Mouse (Mus musculus) embryonic fibroblast, embryonic 13.5 days (primary cell): ENCODE measurements at regions not wholly inside any gene's neighbourhood (a gene's known extent, or its start where the extent isn't known, plus 50 kb on each side); places are given as distances from the start of the nearest gene placed in this dataset.

Source experiments
- H3K27ac ChIP-seq: 2 replicates; pipeline ENCODE4 v1.5.1; 2012; ENCODE audit warnings: low read length, control low read depth, inconsistent platforms; ENCODE audit not compliant: insufficient read depth
- H3K4me1 ChIP-seq: 2 replicates; pipeline ENCODE4 v1.6.1; 2011; ENCODE audit warnings: low read length; ENCODE audit not compliant: control insufficient read depth, insufficient read depth
- H3K4me3 ChIP-seq: 2 replicates; pipeline ENCODE4 v1.5.1; 2011; ENCODE audit warnings: mild to moderate bottlenecking, control low read depth, low read length; ENCODE audit not compliant: insufficient read depth
- CTCF ChIP-seq: IDR thresholded peaks from 2 replicates; pipeline ENCODE4 v1.5.1; 2011; ENCODE audit warnings: mild to moderate bottlenecking, control low read depth, low read length, moderate library complexity, borderline replicate concordance; ENCODE audit not compliant: insufficient read depth
- POLR2A ChIP-seq: IDR thresholded peaks from 2 replicates; pipeline ENCODE4 v1.6.1; 2011; ENCODE audit warnings: low read depth, mild to moderate bottlenecking, control low read depth, low read length, moderate library complexity

GRCm38 (mm10) chr2:124747119-124747518 is 320.8 kb upstream of the Slc24a5 start:
- H3K4me1 ChIP-seq, result no peaks in the 10 kb centered on the region
- H3K27ac ChIP-seq, result no peak overlapping the region
- no peak overlapping the region for H3K4me3 ChIP-seq
- no peak for TF ChIP-seq CTCF
- TF ChIP-seq POLR2A, result no peak

GRCm38 (mm10) chr2:124747627-124748026 is 320.3 kb upstream of the Slc24a5 start:
- TF ChIP-seq POLR2A (no peak), CTCF (no peak)
- Histone ChIP-seq H3K4me1 (no peaks in the 10 kb centered on the region), H3K27ac (no peak overlapping the region), H3K4me3 (no peak overlapping the region)

DNA sequence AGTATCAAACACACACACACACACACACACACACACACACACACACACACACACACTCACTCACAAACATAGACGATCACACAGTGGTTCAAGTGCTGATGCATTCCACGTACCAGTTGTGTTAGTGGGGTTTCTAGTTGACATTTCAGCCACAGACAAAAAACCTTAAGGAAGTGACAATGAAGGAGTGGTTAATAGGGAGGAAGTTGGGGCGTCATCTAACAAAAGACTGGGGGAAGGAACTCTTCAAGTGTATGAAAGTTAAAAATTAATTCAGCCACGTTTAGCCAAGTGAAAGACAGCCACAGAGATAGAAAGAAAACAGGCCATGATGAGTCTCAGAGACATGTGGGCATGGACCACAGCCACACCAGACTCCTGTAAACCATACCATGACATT is 316.1 kb upstream of the Slc24a5 start:
- no peak overlapping the region for H3K4me3 ChIP-seq
- H3K4me1 ChIP-seq, result no peaks in the 10 kb centered on the region
- TF ChIP-seq CTCF (no peak), POLR2A (no peak)
- no peak overlapping the region for H3K27ac ChIP-seq

GRCm38 (mm10) chr2:124753717-124754116 is 314.2 kb upstream of the Slc24a5 start:
- Histone ChIP-seq H3K4me1 (no peaks in the 10 kb centered on the region), H3K4me3 (no peak overlapping the region), H3K27ac (no peak overlapping the region)
- TF ChIP-seq CTCF, result no peak
- TF ChIP-seq POLR2A, result no peak

DNA sequence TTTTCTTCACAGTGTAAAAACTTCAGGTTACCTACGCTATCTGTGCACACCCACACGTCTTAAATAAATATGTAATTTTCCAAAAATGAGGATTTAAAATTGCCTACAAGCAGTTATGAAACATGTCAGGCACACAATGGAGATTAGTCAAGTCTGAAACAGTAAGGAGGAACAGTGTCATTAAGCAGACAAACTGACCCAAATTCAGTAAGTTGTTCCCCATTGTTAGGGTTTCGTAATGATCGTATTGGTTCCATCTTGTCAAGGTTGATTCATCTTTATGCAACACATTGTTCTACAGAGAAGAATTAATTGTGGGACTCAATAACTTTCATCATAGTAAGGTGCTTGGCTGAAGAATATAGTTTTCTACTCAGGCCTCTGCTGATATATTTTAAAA is 312.7 kb upstream of the Slc24a5 start:
- TF ChIP-seq CTCF (no peak), POLR2A (no peak)
- no peaks in the 10 kb centered on the region for H3K4me1 ChIP-seq
- H3K27ac ChIP-seq, result no peak overlapping the region
- H3K4me3 ChIP-seq, result no peak overlapping the region

GRCm38 (mm10) chr2:124758992-124759391 is 308.9 kb upstream of the Slc24a5 start:
- TF ChIP-seq CTCF (no peak), POLR2A (no peak)
- Histone ChIP-seq H3K4me3 (no peak overlapping the region), H3K27ac (no peak overlapping the region), H3K4me1 (no peaks in the 10 kb centered on the region)

GRCm38 (mm10) chr2:124763650-124764049 is 304.3 kb upstream of the Slc24a5 start:
- no peak overlapping the region for H3K4me3 ChIP-seq
- no peak overlapping the region for H3K27ac ChIP-seq
- no peaks in the 10 kb centered on the region for H3K4me1 ChIP-seq
- TF ChIP-seq CTCF, result no peak
- TF ChIP-seq POLR2A, result no peak

GRCm38 (mm10) chr2:124764186-124764910 is 303.6 kb upstream of the Slc24a5 start:
- no peak overlapping the region for H3K27ac ChIP-seq

GRCm38 (mm10) chr2:124769267-124769967 is 298.5 kb upstream of the Slc24a5 start:
- H3K4me3 ChIP-seq, result no peak overlapping the region
- H3K27ac ChIP-seq, result no peak overlapping the region
- TF ChIP-seq POLR2A (no peak), CTCF (no peak)
- H3K4me1 ChIP-seq, result no peaks in the 10 kb centered on the region

More at GRCm38 (mm10) chr2:124764186-124764910, 303.6 kb upstream of the Slc24a5 start:
- H3K4me1 ChIP-seq, result no peaks in the 10 kb centered on the region
- TF ChIP-seq POLR2A (no peak), CTCF (no peak)
- H3K4me3 ChIP-seq, result no peak overlapping the region

DNA sequence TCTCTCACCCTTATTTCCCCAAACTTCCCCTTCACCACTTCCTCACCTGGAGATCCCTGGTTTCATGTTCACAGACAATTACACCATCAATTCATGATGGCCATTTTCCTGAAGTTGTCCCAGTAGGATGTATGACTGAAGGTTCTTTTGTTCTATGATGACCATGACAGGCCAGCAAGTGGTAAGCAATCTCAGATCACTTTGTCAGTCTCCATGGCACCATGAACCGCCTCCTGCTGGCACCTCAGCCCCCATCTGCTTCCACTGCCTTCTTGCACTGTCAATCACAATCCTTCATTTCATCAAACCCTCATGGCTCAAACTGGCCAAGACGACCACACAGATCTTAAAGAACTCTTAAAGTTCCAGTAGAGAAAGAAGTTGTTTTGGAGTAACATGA is 297.9 kb upstream of the Slc24a5 start:
- Histone ChIP-seq H3K27ac (no peak overlapping the region), H3K4me1 (no peaks in the 10 kb centered on the region), H3K4me3 (no peak overlapping the region)
- no peak for TF ChIP-seq POLR2A
- no peak for TF ChIP-seq CTCF
